Mouse (Mus musculus) embryo, embryonic 9.5 days (tissue): ENCODE measurements around the gene Rab11fip2.

ENCODE experiments used
- DNase-seq: peaks from one replicate; pipeline ENCODE4 v3.0.0-alpha.2; 2017; ENCODE audit errors: extremely low spot score

Gene Rab11fip2

DNA sequence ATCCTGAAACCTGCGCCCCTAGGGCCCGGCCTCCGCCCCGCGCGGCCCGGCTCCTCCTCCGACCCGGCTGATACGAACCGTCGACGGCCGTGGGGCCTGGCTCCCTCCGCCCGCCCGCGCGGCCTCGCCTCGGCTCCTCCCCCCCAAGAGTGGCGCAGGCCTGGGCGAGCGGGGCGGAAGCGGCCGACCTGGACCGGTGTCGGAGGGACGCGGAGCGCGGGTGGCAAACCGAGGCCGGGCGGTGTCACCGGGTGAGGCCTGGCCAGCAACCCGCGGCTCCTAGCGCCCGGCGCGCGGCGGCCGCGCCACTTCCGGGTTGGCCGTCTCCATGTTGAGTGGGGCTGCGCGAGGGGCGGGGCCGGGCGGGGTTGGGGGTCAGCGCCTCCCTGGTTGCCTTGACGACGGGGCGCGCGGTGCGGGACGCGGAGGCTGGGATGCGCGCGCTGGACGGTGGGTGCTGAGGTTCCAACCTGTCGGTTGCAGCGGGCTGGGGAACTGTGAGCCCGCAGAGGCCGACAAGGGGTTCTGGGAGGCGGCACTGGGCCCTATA is at the start of gene Rab11fip2:
Rab11fip2 (minus strand) TSS at position 333 of the 550 bp plus-strand sequence.
- peak; percentile 93 for DNase-seq

DNA sequence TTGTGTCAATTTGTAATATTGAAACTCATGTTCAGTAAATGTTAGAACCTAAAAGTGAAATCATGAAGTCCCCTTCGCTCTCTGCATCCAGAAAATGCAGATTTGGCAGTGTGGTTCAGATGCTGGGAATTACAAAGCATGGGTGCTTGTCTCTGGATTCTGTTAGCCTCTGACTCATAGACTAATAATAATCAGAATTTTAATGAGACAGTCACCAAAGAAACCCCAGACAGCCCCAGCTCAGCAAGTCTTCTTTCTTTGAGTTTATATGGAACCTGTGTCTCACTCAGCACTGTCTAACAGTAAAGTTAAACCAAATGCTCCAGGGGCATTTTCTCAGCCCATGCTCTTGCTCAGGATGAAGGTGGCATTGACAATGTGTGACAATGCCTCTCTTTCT is 38.1 kb upstream of the Rab11fip2 start:
- no peak for DNase-seq

DNA sequence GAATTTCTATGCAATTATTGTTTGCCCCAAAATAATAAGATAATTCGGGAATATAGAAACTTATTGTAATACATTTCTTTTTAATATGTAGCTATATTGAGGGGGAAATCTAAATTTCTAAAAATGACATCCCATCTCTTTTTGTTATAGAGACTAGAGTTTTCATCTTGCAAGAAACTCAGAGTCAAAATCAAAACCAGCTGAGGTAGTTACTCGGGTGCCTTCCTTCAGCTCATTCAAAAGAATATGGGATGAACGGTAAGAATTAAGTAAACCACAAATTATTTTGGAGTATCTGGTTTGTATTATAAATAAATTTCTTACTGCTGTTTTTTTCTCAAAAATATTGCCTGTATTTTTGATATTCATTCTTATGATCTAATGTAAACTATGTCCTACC is 11.5 kb upstream of the Rab11fip2 start:
- no peak for DNase-seq

DNA sequence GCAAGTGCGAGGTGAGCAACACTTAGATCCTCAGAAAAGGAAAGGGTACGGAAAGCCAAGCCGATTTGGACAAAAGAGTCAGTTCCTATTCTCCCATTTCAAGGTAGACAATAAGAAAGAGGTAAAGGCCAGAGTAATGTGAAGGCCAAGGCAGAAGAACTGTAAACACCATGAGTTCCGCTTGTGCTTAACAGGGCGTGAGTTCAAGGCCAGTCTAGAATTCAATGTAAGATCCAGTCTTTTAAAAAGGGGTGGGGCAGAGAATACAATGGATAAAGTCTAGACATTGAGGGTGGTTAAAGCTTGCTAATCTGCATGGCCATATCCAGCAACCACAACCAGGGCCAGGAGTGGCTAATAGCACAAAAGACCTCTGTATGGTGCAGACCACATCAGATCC is 6.3 kb upstream of the Rab11fip2 start:
- DNase-seq = no peak

DNA sequence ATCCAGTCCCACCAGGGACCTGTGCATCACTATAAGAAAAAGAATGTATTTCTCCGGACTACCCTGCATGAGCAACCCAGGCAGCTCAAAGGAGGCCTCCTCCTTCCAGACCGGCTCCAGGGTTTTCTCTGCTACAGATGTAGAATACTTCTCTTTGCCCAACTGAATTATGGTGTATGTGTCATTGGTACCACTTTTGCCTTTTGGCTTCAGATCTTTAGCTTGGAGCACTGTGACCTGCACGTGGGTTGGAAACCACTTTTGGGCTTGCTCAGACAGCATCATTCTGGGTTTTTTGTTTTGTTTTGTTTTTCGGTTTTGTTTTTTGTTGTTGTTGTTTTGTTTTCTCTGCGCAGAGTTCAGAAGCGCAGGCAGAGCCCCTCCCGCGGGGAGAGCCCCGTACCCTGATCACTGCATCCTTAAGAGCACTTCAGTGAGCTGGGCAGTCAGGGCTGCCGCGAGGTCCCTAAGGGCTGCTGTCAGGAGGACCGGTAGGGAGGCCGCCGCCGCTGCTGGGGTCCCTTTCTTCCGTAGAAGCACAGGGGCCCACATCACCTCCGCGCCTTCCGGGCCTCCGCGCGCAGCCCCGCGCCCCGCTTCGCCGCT is 635 bp downstream of the Rab11fip2 start:
- DNase-seq = no peak

DNA sequence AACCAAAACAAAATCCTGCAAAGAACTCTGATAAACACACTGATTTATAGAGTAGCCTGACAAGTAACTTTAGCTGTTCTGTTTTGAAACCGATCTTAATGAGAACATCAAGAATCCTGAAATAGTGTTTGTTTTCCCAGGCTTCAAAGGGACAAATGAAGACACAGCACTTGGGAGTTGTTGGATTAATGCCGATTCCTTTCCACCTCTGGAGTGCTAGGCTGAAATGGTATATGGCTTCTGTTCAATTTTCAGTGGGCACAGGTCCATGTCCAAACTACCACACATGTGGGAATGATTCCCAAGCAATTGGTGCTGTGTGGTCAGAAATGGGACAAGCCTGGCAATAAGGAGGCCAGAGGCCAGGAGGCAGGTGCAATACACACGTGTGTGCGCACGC is 3.7 kb downstream of the Rab11fip2 start:
- DNase-seq = no peak

DNA sequence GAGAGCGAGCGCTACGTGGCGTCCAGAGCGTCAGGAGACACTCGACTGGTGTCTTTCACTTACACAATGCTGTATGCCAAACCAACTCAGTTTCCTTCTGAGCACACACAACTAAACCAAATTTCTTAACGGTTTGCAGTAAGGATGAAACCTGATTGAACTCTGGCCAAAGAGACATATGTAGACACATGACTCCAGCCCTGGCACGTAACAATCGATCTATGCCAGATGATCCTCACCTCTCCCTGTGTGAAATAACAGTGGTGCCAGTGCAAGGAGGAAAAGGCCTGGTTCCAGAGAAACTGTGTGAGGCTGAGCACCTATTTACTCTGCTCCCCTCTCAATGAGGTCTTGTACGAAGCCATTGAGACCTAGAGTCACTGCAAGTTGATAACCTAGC is 11.4 kb downstream of the Rab11fip2 start:
- no peak for DNase-seq

DNA sequence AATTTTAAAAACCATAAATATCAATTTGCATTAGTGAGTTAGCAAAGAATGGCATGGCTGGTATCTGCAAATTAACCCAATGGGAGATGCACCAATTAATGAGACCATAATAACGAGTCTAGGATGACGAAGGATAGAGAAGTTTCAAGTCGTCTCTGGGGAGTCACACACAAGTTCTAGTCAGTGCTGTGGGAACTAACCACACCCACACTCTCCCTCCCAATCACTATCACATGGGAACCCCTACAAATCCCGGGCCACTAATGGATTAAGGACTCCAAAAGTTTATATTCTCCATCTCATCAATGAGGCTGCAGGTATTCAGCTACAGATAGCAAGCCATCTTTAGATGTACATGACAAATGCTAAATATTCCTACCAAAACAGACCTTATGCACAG is 14.8 kb downstream of the Rab11fip2 start:
- DNase-seq = no peak

DNA sequence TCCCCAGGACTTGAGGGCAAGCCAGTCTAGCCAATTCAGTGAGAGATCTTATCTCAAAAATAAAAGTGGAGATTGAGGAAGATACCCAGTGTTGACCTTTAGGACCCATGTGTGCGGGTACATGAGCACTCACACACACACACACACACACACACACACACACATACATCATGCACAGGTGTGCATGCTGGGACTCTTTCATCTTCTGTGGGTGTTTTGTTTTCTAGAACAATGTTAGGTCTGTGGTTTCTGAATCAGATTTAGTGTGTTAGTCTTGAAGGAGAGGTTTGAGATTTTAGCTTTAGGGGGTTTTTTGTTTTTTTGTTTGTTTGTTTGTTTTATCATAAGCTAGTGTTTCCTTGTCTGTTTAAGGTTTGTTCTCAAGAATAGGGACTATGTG is 17.3 kb downstream of the Rab11fip2 start:
- DNase-seq = no peak

DNA sequence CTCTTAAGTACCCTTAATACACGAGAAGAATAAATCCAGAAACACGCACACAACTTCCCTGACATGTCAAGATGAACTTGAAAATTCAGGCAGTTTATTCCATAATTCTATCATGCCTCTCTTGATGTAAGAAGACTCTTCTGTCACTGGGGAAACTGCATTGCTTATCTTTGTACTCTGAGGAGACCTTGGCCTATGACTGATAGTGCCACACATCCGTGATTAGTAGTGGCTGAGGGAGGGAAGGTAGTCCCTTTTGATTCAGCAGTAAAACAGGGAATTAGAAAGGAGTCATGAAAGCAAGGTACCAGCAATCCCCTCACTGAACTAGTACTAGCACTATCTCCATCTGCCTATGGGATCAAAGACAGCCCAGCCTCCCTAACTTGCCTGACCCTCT is 22.6 kb downstream of the Rab11fip2 start:
- no peak for DNase-seq

DNA sequence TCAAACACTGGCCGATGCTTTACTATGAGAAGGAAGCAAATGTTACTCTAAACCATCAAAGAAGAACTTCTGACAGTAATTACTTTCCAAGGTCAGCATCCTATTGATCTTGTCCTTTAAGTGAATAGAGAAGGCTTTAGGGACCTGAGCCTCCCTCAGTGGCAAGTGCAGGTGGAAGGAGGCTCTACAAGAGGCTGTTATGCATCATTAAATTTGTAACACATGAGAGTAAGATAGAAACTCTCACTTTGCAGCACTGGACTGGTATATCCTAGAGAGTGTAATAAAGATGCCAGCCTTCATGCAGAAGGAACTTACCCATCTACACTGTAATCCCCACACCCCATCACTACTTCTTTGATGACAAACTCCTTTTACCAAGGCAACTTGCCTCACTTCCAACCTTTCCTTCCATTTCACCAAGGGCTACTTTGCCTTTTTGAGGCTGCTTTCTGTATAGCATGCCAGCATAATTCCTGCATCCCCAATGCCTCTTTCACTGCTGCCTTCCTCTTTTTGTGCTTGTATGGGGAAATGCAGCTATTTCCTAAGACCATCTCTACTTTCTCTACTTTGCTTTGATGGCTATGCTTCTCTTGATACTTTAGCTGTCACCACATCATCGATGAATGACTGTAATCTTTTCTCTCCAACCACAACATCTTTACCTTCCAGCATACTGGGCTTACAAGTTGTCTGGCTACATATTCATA is 25.4 kb downstream of the Rab11fip2 start:
- DNase-seq = no peak

DNA sequence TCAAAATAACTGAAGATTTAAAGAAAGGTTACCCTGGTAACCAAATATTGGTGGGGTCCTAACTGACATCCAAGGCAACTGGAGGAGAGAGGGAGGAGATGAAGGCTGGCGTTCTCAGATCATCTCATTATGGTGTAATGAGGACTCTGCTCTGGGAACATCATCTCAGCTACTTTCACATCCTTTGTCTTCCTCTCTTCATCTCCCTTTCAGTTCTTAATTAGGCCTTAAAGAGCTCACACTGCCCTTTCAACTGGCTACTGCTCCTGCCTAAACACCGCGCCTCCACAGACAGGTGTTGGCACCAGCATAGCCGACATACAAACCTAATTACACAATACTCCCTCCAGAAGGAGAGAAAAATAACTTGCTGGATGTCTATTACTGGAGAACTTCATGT is 31.9 kb downstream of the Rab11fip2 start:
- no peak for DNase-seq

DNA sequence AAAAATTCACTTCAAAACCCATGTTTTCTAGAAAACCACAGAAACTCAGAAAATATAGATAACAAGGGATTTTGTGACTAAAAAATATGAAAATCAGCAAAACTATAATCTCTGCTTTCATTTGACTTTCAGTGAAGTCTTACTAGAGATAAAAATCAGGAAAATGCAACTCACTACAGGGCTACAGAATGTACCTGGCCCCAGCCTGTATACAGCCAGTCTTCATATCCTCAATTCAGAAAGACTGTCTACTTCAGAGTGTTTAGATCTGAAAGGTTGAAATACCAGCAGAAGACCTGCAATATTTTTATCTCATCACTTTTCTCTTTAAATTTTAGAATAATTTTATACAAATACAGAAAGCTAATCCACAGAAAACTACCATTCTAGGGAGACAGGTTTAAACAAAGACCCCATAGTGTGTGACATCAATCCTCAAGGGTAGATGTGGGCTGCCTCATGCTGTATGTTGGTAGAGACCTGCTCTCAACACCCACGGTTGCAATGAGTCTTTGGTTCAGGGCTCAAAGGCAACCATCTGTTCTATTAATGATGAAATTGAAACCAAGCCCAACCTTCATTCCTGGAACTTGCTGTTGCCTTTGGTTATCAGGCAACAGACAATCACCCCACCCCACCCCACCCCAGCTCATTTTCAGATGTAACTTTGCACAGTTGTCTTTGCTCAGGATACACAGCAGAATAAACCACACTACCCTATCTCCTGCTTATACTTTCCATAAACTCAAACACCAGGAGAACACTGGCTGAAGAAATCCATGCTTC is 38.0 kb downstream of the Rab11fip2 start:
- no peak for DNase-seq

DNA sequence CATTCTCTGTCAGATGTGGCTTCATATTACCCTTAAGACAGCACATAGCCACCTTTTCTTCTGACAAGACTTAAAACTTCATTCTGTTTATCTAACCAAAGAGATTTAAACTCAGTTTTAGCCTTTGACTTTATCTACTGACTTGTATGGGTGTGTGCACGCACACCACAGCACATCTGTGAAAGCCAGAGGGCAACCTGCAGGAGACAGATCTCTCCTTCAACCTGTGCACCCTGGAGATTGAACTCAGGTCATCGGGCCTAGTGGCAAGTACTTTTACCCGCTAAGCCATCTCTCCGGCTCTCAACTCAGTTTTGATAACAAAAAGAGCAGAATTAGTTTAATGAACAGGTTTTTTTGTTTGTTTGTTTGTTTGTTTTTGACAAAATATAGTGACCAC is 43.5 kb downstream of the Rab11fip2 start:
- no peak for DNase-seq

DNA sequence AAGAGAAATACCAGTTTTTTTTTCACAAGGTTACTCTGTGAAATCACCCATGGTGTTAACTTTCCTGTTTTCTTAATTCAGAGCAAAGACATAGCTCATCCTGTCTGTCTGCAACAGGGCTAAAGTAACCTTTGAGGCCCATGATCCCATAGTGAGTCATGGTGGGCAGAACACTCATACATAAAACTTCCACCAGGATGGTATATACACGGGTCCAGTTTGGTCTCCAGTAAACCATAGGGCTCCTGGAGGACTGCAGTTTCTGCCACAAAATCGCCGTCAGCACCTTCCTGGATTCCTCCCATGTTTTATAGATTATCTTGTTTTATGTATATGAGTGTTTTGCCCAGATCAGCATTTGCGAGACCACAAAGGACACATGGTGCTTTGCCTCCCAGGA is 45.2 kb downstream of the Rab11fip2 start:
- no peak for DNase-seq

DNA sequence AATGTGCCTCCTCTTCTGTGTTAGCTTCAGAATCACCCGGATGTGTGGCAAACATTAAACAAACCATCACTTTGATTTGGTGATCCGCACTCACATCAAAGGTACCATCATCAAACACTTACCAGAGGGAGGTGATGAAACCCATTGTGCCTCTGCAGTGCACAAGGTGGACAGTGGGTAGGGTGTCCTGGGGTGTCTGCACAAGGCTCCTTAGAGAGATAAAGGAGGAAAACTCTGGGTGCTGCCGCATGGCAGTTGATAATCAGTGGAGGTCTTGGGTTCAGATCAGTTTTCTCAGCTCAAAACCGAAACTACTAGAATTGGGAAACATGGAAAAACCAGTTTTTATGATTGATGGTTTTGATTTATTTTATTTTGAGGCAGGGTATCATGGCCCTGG is 54.1 kb downstream of the Rab11fip2 start:
- DNase-seq = no peak

DNA sequence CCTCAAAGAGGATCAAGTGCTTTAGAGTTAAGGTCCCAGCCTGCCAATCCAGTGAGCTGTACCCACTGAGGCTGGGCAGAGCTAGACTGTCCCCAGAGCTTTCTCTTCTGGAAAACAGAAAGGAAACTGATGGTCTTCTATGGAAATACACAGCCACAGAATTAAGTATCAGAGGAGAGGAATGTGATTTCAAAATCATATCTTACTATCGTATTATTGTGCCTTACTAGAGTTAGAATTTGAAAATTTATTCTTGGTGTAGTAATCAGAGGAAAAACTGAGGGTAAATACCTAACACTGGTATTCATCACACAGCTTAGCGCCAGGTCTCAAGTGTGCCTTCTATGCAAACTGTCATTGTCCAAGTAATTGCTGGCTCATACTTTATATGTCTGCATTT is 54.6 kb downstream of the Rab11fip2 start:
- no peak for DNase-seq

DNA sequence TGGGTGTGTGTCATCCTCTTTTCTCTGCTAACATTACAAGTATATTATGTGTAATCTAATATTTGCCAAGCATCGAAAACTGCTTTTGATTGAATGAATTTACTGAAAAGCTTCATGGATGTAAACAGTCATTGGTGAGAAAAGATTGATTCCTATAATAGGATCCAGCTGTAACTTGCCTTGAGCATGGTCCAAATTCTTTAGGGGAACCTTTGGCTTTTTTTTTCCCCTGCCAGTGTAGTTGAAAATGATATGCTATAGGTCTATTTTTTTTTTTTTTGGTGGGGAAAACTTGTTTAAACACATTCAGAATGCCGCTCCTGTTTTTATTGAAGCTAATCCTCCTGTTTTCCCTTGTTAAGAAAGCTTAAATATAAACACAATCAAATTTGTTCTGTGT is 55.6 kb downstream of the Rab11fip2 start:
- no peak for DNase-seq

DNA sequence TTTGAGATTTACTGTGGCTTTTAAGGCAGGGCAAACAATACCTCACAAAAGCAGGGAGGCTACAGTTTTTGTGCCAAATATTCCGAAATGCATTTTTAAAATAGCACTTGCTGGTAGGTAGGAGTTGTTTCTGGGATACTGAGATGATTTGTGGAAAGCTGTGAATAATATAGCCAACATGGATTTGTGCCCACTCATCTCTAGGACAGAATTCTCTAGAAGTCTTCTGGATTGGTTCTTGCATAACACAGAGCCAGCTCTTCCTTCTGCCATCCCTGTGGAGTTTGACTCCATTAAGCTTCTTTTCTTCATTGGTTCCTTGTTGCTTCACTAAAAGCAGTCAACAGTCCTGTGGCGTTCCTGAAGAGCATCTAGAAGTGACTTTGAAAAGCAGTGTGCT is 58.2 kb downstream of the Rab11fip2 start:
- no peak for DNase-seq

DNA sequence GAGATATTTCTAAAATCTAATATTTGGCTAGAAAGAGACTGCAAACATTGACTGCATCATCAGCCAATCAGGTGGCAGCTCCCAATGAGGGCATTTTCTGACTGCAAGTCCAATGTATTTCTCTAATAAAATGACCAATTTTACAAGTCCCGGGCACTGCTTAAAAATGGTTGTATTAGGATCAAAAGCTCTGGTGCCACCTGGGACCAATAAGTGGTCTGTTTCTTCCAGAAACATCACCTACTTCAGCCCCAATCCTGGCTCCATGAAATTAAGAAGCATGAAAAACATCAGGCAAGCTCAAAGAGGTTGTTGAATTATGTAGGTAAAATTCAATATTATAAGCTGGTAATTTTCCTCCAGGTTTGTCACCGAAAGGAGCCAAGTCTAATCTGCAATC is 66.2 kb downstream of the Rab11fip2 start:
- DNase-seq = no peak

DNA sequence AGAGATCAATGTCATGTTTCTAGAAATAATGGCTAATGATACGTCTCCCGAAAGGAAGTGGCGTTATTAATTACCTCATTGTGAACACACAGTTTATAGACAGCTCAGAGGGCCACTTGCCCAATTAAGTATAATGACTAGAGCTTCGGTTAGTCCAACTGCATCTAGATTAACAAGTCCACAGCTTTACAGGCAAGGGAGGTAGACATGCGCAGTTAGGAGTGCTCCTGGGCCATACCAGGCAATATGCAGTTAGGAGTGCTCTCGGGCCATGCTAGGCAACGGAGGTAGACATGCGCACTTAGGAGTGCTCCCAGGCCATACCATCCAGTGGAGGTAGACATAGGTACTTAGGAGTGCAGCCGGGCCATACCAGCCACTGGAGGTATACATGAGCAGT is 76.8 kb downstream of the Rab11fip2 start:
- DNase-seq = no peak

DNA sequence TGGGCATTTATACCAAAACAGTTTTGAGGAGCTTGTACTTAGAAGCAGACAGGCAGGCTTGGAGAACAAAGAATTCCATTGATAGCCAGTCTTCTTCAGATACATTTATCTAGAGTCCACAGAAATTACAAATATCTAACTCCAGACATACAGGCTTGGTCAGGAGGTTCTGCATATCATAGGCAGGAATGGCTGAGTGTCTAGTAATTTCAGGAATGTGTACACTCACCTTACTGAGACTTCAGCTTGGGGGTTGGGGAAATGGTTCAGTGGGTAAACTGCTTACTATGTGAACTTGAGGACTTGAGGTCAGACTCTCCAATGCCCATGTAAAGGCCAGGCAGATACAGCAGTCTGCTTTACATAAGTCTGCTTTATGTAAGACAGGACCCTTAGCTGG is 81.0 kb downstream of the Rab11fip2 start:
- no peak for DNase-seq

DNA sequence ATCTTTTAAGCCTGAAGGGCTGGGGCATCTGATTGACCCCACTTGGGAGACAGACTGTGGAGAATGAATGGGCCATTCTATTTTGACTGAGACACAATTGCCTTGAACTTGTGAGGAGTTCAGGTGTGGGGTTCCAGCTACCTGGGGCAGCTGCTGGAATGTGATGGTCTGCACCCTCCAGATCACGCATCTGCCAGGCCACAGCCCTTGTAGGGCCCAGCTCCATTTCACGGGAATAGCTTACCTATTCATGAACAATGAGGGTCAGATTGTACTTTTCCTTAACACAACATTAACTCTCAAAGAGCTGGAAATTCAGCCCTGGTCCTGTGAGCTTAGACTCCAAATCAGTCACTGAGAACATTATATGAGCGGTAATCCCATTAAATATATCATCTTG is 82.7 kb downstream of the Rab11fip2 start:
- no peak for DNase-seq
